Mouse (Mus musculus) left cerebral cortex, adult 9 months (tissue): Measurements from ENCODE around the gene Samd8.

Experiments
- DNase-seq, 2 experiments: peaks; one replicate each; pipeline ENCODE4 v3.0.0; 2022; ENCODE audit warnings: low spot score in 2 of 2

The Samd8 gene

GRCm38 (mm10) chr14:21745149-21745548 is 5.2 kb upstream of the Samd8 start:
- DNase-seq: no peak

- no peak for DNase-seq
Measured at GRCm38 (mm10) chr14:21746251-21746650, 4.1 kb upstream of the Samd8 start.

DNA sequence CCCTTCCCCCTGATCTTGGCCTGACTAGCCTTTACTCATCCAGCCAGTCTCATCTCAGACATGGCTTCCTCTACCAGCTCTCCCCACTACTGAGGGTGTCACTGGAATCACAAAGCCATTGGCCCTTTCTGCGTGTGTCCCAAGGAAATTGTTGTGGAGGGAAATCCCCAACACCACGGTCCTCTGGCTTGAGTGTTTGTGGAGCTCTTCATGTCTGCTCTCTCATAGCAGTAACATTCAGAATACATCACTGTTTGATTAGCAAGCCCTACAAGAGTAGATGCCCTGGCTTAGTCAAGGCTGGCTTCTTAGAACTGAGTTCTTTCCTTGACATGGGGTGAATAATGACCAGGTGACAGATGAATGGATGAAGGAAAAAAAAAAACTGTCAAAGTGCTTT is 3.5 kb upstream of the Samd8 start:
- DNase-seq: no peak

DNA sequence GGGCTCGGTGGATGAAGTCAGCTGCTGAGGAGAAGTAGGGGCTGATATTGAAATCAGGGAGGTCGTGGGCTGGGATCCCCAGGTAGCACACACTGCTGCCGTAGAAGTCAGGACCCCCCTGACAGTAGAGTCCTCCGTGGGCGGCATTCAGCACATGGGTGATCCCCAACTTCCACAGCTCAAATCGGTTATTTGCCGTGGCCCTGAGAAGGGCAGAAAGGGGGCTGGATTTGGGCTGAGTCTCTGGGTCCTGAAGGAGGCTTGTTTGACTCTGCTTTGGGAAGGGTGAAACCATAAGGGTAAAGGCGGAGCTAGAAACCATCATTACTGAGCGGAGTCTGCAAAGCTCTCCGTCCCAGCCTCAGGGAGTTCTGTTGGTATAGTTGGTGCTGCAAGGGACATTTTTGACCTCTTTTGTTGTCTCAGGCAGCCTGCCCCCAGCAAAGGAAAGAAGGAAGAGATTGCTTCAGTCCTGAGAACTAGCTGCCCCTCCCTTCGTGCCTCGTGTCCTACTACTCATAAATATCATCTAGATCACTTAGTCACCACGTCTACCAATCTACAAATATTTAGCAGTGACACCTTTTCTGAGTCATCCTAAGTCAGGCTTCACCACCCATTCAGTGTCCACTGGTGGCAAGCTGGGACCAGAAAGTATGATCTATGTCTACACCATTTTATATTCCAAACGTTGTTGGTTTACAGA is 2.7 kb upstream of the Samd8 start:
- no peak for DNase-seq

DNA sequence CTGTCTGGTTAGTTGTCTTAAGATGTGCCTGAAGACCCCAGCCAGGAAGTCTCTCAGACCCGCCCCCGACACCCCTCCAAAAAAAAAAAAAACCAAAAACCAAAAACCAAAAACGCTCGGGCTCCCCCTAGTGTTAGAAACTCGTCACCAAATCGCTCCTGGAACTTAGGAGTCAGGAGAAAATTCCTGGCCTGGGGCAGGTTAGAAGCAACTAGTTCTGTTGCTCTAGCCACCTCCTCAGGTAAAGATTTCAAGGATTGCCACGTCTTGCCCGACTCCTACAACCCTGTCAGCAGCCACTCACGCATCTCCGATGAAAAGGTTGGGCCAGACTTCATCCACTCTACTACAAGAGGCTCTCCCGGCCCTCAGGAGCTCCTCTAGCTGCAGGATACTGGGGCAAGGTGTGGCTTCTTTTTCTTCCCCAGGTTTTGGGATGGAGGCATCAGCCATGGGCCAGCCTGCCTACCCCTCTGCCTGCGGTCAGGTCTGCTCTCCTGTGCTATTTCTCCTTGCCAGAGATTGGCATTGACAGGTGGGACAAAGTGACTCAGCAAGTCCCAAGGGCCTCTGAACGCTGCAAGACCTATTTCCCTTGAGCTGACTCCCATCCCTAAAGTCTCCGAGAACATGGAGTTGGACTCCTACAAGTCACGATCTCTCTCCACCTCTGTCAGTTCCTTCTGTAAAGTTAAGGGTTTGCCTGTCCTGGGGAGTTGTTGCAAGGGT is 2.0 kb upstream of the Samd8 start:
- DNase-seq: peak in 1 of 2 experiments; percentile 61

DNA sequence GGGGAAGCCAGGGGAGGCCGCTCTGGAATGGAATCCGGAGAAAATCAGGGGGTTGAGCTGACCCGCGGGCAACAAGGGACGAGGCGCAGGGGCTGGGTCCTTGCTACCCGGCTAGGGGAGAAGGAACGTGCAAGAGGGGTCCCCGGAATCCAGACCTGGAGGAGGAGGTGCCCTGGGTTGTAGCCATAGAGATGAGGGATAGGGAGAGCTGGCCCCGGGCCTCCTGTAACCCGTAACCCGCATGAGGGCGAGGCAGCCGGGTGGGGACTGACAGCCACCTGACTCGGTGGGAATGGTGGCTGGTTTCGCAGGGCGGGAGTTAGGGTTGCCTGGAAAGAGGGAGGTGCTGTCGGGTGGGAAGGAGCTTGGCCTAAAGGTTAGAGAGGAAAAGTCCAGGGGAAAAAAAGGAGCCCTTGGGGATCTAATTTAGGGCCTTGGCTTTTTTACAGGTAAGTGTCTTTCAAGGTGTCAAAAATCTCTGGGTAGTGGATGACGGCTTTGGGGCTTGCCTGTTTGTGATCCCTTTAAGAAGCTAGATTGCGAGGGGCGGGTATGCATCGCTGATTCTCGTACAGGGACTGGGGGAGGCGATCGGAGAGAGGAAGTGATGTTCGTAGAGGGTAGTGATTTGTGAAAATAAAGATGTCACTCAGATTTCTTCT is 681 bp downstream of the Samd8 start, which contains the start of gene Dusp13:
Dusp13 (minus strand) TSS at position 301 of the 662 bp plus-strand sequence.
- DNase-seq: peak in 1 of 2 experiments; percentile 68

- DNase-seq: no peak
Measured at GRCm38 (mm10) chr14:21752411-21752810, 2.1 kb downstream of the Samd8 start.

DNA sequence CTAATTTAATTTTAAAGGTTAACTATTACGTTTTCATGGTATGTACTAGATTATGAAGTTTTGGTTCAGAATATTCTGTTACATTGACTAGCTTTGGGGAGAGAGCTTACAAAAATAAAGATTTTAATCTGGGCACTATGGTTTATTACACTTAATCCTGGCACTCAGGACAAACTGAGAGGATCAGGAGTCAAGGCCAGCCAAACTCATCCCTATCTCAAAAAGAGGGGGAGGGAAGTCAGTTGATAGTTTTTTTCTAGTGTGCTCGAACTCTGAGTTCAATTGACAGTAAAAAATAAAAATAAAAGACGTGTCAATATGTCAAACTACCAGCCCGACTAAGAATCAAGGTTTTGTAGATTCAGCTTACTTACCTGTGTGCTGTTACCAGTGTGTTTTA is 3.0 kb downstream of the Samd8 start:
- DNase-seq: no peak

GRCm38 (mm10) chr14:21761560-21761959 is 11.2 kb downstream of the Samd8 start:
- DNase-seq: no peak

GRCm38 (mm10) chr14:21763736-21764135 is 13.4 kb downstream of the Samd8 start:
- no peak for DNase-seq

DNA sequence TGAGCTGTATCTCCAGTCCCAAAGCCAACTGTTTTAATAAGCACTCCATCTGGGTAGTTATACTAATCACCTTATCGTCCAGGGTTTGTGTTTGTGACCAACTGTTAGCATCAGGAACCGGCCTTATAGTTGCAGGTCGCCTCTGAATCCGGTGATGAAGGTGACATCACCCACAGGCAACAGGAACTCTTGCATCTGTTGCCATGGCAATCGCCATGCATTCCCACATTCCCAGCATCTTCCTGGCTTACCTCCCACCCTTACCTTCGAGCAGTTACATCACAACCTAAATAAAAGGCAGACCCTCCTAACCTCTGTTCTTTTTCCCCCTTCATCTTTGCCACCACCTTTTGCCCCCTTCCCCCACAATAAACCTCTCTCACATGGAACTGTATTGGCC is 14.3 kb downstream of the Samd8 start:
- no peak for DNase-seq

- DNase-seq: no peak
Measured at GRCm38 (mm10) chr14:21765754-21766397, 15.5 kb downstream of the Samd8 start.

- DNase-seq: no peak
Measured at GRCm38 (mm10) chr14:21766398-21766958, 16.1 kb downstream of the Samd8 start.

DNA sequence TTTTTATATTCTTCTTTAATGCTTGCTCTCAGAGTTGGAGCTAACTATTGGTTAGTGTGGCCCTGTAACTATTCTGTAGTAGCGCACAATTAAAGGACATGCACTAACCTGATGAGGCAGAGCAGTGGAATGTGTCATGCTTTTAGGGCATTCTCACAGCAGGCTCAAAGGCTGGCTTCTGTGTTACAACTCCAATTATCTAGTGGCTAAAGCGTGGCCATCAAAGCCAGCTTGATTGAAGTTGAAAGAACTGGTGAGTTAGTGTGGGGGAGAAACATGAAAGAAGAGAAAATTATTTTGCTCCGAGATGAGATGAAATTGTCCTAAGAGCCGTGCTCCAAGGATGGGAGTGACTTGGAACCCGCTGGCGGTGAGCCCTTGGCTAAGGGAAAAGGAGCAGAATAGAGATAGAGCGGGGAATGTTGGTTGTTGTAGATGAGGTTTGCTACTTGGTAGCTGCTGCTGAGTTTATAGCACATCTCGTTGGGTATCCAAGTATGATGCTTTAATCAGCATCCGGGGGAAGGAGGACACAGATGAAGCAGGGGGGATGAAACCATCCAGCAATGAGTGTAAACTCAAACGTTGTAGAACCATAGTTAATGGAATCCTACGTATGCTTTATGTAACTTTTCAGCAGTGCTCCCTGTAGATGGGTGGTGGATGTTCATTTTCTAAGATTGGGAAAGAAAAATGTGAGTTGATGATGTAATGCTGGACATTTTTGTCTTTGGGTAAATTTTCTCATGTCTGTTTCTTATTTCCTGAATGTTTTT is 22.4 kb downstream of the Samd8 start:
- DNase-seq: no peak

- DNase-seq: no peak
Measured at GRCm38 (mm10) chr14:21773946-21774345, 23.6 kb downstream of the Samd8 start.

DNA sequence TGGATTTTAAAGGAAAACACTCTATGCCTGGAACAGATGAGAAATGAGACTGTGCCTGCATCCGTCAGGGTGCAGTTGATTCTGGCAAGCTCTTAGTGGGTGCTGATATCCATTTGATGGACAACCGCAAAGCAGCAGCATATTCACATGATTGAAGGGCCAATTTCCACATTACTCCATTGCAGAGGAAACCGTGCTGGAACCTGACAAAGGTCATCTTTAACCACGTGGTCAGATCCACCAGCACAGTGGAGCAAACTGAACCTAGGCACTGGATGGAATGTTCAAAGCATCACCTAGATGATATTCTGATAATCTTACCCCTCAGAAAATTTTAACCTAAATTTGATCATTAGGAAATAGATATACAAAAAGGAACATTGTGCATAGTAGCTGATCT is 25.9 kb downstream of the Samd8 start:
- DNase-seq: no peak

DNA sequence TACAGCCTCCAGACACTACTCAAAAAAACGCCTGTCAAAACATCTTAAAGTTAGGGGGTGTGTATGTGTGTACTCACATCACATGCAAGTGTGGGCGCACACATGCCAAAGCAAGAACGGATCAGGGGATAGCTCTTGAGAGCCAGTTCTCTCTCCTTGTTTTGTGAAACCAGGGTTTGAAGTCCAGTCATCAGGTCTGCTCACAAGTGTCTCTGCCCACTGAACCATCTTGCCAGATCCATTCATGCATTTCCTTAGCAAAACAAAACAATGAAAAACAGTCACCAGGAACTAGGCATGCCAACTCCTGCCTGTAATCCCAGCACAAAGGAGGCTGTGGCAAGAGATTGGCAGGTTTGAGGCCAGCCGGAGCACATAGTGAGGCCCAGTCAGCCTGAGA is 36.2 kb downstream of the Samd8 start:
- no peak for DNase-seq

DNA sequence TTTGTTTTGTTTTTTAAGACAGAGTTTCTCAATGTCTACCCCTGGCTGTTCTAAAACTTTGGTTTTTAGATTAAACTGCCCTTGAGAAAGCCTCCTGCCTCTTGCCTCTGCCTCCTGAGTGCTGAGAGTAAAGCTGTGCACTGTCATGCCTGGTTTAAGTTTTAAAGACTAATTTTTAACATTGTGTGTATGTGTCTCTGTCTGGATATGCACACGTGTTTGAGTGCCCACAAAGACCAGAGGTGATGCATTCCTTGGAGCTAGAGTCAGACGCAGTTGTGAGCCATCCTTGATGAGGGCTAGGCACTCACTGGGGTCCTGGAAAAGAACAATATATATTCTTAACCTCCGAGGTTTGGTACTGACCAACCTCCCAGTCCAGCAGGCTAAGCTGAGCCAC is 37.0 kb downstream of the Samd8 start:
- no peak for DNase-seq

GRCm38 (mm10) chr14:21788121-21788520 is 37.8 kb downstream of the Samd8 start:
- DNase-seq: peak in 1 of 2 experiments; percentile 46

DNA sequence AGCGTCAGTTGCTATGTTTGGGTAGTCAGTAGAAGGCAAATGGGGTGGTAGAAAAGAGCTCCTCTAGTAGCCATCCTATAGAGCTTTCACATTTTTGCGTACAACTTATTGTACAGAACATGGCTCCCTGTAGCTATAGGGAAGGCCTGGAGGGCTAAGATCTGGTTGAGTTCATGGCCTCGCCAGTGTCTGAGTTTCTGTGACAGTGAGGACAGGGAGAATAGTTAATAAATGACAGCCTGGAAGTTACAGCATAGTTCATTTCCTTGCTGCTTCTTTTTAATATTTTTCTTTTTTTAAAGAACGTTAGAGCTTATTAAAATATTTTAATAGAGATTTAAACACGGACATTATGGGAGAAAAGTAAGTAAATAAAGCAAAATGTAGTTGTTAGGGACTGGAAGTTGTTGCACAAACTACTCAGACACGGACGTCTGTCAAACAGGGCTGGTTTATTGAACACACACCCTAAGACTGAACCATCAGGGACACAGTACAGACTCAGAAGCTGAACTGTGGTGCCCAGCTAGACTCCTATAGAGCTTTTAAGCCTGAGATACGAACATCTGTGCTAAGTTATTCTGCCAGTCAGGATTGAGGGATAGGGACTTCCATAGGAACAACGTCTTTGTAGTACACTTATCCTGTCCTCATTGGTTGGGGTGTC is 40.4 kb downstream of the Samd8 start:
- no peak for DNase-seq

GRCm38 (mm10) chr14:21791722-21792121 is 41.4 kb downstream of the Samd8 start:
- no peak for DNase-seq
